Mouse (Mus musculus): ENCODE results near the gene Scd1. TPM values are rescaled to one million over a fixed set of nuclear protein-coding genes. Genes with fewer than 3 reads are reported as not detected.

Gene Scd1
- total RNA-seq (2021): 1,091 and 1,950 TPM in 2 replicates
- long read RNA-seq, full-length matches to known transcripts: 117 of 413 reads
- long read RNA-seq, partial matches to known transcripts: 32 of 413 reads
- long read RNA-seq, other reads (novel, unspliced or antisense): 264 of 413 reads

GRCm38 (mm10) chr19:44407341-44408222, at the start of gene Scd1:
Gene Scd1, minus strand, starts transcription at chr19:44407879.
- peak; percentile 62 for DNase-seq

- no peak for DNase-seq
These were observed 47.7 kb upstream of the Scd1 start for GRCm38 (mm10) chr19:44455356-44455755.

DNA sequence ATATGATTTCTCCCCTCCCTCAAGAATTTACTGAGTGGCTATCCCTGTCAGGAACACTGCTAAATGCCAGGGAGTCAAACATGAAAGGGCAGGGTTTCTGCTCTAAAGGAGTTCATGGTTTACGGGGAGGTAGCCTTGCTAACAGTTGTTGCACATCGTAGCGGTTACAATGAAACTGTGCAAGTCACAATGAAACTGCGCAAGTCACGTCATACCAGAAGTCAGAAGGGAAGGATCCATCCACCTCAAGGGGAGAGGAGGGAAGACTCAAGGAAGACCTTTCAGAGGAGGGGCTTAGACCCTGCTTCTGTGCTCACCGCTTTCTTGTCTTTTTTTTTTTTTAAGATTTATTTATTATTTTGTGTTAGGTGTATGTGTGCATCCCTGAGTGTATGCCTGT, 47.2 kb upstream of the Scd1 start:
- no peak for DNase-seq

DNA sequence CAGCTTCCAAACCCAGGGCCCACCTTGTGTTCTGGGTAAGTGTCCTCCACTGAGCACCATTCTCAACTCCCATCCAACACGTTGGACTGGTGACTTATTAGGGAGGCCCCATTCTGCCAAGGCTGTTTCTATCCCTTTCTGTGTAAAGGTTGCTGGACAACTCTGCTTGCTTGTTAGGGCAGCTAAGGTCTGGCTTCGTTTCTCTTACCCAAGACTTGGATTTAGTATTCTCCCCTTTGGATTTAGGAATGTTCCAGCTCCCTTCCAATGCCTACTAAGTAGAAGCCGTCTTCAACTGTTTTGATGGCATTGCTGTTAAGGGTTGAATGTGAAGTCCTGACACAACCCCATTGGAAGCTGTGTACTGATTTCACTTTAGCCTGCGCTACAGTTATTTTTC, 40.2 kb upstream of the Scd1 start:
- no peak for DNase-seq

DNA sequence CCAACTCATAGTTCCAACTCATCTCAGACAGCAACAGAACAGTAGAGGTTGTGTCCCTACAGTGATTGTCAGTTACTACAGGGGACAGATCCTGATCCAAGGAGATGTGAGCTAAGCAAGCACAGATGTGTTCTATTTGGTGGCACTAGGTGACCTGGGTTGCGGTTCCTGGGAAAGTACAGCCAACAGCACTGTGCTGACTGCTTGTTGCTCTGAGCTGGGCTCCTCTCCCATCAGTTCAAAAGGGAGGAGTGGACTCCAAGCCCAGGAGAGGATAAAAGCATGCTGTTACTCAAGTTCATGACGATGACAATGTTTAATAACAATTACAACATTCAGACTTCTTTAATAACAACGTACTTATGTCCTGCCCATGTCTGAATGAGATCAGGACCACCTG, 38.1 kb upstream of the Scd1 start:
- no peak for DNase-seq

DNA sequence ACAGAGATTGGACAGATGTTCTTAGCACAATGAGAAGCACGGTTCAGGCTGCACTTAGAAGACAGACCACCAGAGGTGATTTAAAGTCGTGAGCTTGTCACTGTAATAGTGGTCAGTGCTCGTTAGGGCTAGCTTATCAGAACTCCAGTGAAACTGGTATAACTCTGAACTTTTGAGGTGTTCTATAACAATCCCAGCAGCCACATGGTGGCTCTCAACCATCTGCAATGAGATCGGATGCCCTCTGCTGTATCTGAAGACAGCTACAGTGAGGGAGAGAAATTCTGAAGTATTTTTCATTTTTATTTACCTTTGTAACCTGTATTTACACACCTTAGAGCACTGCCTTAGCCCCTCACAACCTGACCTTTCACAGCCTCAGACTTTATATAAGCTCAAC, 31.6 kb upstream of the Scd1 start:
- DNase-seq: no peak

- DNase-seq: no peak
These were observed 30.3 kb upstream of the Scd1 start for GRCm38 (mm10) chr19:44437975-44438374.

DNA sequence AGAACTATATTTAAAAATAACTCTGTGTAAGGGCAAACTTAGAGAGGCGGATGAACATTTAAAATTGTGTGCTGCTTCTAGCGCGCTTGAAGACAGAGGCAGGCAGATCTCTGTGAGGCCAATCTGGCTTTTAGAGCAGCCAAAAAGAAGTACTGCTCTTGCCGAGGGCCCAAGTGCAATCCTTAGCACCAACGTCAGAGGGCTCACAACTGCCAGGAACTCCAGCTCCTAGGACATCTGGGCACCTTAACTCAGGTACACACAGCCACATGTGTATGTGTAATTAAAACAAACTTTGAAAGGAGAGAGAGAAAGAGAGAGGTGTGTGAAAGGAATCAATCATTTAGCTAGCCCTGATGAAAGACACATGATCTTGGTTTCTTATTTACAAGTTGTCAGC, 24.4 kb upstream of the Scd1 start:
- no peak for DNase-seq

DNA sequence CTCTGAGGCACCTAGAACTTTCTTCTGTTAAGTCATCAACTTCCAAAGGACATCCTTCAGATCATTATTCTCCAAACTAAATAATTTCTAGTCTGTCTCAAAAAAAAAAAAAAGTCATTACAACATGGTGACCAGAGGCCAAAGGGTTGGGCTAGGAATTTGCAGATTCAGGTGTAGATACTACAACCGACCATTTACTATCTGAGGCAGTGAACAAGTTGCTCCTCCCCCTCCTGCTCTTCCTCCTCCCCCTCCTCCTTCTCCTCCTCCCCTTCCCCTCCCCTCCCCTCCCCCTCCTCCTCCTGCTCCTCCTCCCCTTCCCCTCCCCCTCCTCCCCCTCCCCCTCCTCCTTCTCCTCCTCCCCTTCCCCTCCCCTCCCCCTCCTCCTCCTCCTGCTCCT, 20.0 kb upstream of the Scd1 start:
- no peak for DNase-seq

DNA sequence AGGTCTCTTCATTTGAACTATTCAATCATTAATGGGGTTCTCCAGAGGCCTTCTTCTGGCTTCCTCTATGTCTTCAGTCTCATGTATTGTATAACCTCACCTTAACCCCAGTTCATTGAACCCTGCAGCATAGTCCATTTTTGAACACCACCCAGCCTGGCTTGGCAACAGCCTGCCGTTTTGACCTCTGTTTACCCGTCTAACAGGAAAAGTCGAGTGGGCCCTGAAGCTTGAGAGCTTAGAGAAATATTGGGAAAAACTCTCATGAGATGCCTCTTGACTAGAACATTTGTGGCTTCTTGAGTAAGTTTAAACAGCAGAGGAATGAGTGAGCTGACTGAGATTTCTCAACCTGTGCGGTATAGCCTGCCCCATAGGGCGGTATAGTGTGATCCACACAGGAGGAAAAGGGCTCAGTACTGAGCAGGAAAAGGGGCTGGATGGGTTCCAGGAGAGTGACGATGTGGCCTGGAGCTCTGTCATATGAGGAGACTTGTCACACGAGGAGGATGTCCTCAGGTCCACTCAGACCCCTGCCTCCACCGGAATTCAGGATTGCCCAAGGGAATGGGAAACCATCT, 14.5 kb upstream of the Scd1 start:
- DNase-seq: no peak

DNA sequence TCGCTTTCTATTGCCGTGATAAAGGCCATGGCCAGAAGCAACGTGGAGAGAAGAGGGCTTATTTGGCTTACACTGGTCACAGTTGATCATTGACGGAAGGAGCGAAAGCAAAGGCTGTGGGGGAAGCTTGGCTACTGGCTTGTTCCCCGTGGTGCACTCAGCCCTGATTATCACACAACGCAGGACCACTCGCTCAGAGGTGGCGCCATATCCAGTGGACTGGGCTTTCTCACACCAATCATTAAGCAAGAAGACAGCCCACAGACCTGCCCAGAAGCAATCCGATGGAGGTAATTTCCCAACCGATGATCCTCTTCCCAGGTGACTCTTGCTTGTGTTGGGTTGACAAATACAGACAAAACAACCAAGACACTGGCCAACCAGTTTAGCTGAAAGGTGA, 11.9 kb upstream of the Scd1 start:
- no peak for DNase-seq

DNA sequence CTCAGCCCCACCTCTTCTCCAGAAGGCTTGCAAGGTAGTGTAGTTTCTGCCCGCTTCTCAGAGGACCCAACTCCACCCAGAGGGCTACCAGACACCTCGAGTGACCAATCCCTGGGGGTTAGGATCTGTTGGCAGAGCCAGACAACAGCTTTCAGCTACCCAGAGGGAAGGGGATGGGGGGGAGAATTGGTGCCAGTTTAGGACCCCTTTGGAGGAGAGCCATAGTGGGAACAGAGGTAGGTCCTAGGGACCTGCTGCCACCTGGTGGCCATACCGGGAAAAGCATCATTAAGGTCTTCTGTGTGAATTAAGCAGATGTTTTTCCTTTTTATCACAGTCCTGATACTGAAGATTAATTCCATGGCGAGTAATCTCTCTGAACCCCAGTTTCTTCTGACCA, 11.3 kb upstream of the Scd1 start:
- DNase-seq: peak; percentile 71

- DNase-seq: no peak
These were observed 10.9 kb upstream of the Scd1 start for GRCm38 (mm10) chr19:44418544-44418943.

DNA sequence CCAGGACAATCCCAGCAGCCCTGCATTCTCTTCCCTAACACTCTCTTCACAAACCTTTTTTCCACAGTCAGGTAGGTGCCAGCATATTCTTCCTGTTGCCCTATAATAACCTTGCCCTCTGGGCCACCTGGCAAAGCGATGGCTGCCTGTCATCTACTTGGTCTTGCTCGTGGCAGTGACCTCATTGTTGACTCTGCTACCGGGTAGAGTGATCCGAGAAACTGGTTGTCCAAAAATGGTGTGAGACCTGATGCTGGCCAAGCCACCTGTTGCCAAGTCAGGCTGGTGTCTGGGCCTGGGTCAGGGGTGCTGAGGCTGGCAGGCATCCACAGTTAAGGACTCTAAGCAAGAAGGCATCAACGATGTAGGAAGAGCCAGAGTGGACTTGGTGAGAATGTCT, 10.4 kb upstream of the Scd1 start:
- no peak for DNase-seq

DNA sequence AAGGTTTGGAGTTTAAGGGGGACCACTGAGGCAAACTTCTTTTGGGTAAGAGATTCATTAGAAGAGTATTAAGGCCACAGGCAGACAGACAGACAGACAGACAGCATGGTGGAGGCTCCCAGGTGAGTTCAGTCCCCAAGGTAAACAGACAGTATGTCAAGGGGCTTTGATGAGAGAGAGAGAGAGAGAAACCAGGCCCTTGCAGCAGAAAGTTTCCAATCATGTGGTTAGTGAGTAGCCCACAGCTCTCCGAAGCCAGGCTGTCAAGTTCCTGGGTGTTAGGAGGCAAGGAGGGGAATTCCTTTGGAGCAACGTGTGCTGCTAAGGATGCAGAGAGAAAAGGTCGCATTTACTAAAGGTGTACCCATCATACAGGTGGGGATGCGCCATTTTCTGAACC, 9.8 kb upstream of the Scd1 start:
- no peak for DNase-seq

- DNase-seq: peak; percentile 43
These were observed 8.6 kb upstream of the Scd1 start for GRCm38 (mm10) chr19:44416240-44416639.

- DNase-seq: no peak
These were observed 7.8 kb upstream of the Scd1 start for GRCm38 (mm10) chr19:44415464-44415863.

GRCm38 (mm10) chr19:44410269-44410992, 2.8 kb upstream of the Scd1 start:
- DNase-seq: no peak

DNA sequence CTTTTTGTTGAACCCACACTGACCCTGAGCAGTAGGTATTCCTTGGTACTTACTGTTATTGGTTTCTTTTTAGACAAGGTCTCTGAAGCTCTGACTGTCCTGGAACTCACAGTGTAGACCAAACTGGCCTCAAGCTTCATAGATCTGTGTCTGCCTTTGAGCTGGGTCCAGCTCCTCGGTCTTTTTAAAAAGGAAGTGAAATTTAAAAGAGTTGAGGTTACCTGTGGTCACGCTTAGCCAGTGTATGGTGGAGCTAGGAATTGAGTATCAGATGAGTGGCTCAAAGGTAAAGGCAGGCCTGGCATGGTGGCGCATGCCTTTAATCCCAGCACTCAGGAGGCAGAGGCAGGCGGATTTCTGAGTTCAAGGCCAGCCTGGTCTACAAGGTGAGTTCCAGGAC, 916 bp upstream of the Scd1 start:
- DNase-seq: no peak

- peak; percentile 66 for DNase-seq
These were observed 505 bp upstream of the Scd1 start for GRCm38 (mm10) chr19:44408223-44408545.

GRCm38 (mm10) chr19:44403546-44403945, 4.1 kb downstream of the Scd1 start:
- DNase-seq: no peak

GRCm38 (mm10) chr19:44400484-44401197, 7.0 kb downstream of the Scd1 start:
- no peak for DNase-seq

DNA sequence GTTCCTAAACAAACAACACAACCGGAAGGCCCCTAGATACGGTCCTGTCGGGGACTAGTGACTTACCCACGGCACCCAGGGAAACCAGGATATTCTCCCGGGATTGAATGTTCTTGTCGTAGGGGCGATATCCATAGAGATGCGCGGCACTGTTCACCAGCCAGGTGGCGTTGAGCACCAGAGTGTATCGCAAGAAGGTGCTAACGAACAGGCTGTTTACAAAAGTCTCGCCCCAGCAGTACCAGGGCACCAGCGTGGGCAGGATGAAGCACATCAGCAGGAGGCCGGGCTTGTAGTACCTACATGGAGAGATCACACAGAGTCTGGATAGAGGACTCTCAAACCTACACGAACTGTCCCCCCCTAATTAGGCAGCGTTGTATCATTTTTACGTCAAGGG, 7.6 kb downstream of the Scd1 start:
- no peak for DNase-seq
